Mouse (Mus musculus): ENCODE measurements around the gene Psmg1.
A peak's percentile ranks its signal among the peaks of the same experiment; 100 is the strongest.
"Not testable (repeated sequence)": the region's sequence is repeated elsewhere in the genome, so short reads cannot be mapped to it uniquely, and the experiment has no call there.

Psmg1 gene

GRCm38 (mm10) chr16:95990462-95991121 is at the start of gene Psmg1:
TSS of gene Psmg1 (minus strand) at chr16:95990960.
- peak; percentile 96 for DNase-seq

- DNase-seq, result peak; percentile 23
Measured at GRCm38 (mm10) chr16:96039538-96039937, 48.8 kb upstream of the Psmg1 start.

- peak; percentile 19 for DNase-seq
Measured at GRCm38 (mm10) chr16:96034473-96034872, 43.7 kb upstream of the Psmg1 start.

- no peak for DNase-seq
Measured at GRCm38 (mm10) chr16:96032368-96033043, 41.7 kb upstream of the Psmg1 start.

- no peak for DNase-seq
Measured at GRCm38 (mm10) chr16:96030476-96031102, 39.8 kb upstream of the Psmg1 start.

GRCm38 (mm10) chr16:96026256-96026655 is 35.5 kb upstream of the Psmg1 start:
- no peak for DNase-seq

GRCm38 (mm10) chr16:96025244-96025643 is 34.5 kb upstream of the Psmg1 start:
- DNase-seq, result no peak

- no peak for DNase-seq
Measured at GRCm38 (mm10) chr16:96021045-96021444, 30.3 kb upstream of the Psmg1 start.

- not testable (repeated sequence) for DNase-seq
Measured at GRCm38 (mm10) chr16:96009124-96009523, 18.4 kb upstream of the Psmg1 start.

GRCm38 (mm10) chr16:96004278-96004677 is 13.5 kb upstream of the Psmg1 start:
- DNase-seq, result not testable (repeated sequence)

GRCm38 (mm10) chr16:95999291-95999690 is 8.5 kb upstream of the Psmg1 start:
- DNase-seq, result no peak

GRCm38 (mm10) chr16:95996156-95996555 is 5.4 kb upstream of the Psmg1 start:
- DNase-seq, result no peak

GRCm38 (mm10) chr16:95994576-95994975 is 3.8 kb upstream of the Psmg1 start:
- peak; percentile 63 for DNase-seq

- no peak for DNase-seq
Measured at GRCm38 (mm10) chr16:95992596-95992995, 1.8 kb upstream of the Psmg1 start.

- no peak for DNase-seq
Measured at GRCm38 (mm10) chr16:95991122-95991900, 551 bp upstream of the Psmg1 start.

- DNase-seq, result no peak
Measured at GRCm38 (mm10) chr16:95984911-95985310, 5.8 kb downstream of the Psmg1 start.

- DNase-seq, result no peak
Measured at GRCm38 (mm10) chr16:95983601-95984000, 7.2 kb downstream of the Psmg1 start.

GRCm38 (mm10) chr16:95970841-95971240 is 19.9 kb downstream of the Psmg1 start:
- no peak for DNase-seq

- DNase-seq, result no peak
Measured at GRCm38 (mm10) chr16:95967455-95967854, 23.3 kb downstream of the Psmg1 start.

GRCm38 (mm10) chr16:95964427-95965023 is 26.2 kb downstream of the Psmg1 start:
- no peak for DNase-seq

- DNase-seq, result not testable (repeated sequence)
Measured at GRCm38 (mm10) chr16:95961484-95961883, 29.3 kb downstream of the Psmg1 start.

GRCm38 (mm10) chr16:95960689-95961088 is 30.1 kb downstream of the Psmg1 start:
- not testable (repeated sequence) for DNase-seq

GRCm38 (mm10) chr16:95958080-95958479 is 32.7 kb downstream of the Psmg1 start:
- no peak for DNase-seq
